Mouse (Mus musculus) liver (tissue): ENCODE results near the gene Gid8.
A peak's percentile ranks its signal among the peaks of the same experiment; 100 is the strongest.

ENCODE experiments used
- DNase-seq: peaks from one replicate; pipeline ENCODE4 v3.0.0-alpha.2; 2020; ENCODE audit warnings: mixed read lengths

The Gid8 gene

DNA sequence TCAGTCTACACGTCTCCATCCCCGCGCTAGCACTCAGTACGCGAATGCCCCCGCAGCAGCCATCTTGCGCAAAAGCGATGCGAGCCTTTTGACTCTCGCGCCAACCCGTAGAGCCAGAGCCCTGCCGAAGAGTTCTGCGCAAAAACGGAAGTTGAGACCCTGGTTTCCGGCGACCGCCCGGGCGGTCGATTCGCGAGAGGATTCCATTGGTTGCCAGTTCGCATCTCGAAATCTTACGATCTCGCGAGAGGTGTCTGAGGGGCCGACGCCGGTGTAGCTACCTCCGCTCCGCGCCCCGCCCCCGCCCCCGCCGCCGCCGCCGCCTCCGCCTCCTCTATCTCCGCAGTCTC is at the start of gene Gid8, which contains the start of gene Dido1:
TSS of gene Gid8 (plus strand) at position 195 of the 350 bp plus-strand sequence.
TSS of gene Dido1 (minus strand) at position 77 of the 350 bp plus-strand sequence.
- peak; percentile 97 for DNase-seq

DNA sequence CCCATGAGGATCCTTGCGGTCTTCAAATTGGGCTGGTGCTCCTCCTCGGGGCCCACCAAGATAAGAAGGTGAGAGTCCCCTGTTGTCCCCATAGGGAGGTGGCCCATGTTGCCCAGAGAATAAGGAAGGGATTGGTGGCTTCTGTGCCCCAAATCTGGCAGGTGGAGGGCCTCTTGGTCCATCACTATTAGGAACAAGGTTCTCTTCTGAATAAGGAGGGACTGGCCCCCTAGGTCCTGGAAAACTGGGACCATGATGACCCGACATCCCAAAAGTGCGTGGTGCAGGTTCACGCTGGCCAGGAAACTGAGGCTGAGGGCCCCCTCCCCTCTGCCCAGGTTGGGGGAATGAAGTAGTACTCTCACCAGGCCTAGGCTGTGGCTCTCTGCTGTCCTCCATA is 49.4 kb upstream of the Gid8 start:
- DNase-seq: no peak

GRCm38 (mm10) chr2:180662008-180662407 is 47.9 kb upstream of the Gid8 start:
- no peak for DNase-seq

- no peak for DNase-seq
Observed at GRCm38 (mm10) chr2:180676706-180677105, 33.2 kb upstream of the Gid8 start.

DNA sequence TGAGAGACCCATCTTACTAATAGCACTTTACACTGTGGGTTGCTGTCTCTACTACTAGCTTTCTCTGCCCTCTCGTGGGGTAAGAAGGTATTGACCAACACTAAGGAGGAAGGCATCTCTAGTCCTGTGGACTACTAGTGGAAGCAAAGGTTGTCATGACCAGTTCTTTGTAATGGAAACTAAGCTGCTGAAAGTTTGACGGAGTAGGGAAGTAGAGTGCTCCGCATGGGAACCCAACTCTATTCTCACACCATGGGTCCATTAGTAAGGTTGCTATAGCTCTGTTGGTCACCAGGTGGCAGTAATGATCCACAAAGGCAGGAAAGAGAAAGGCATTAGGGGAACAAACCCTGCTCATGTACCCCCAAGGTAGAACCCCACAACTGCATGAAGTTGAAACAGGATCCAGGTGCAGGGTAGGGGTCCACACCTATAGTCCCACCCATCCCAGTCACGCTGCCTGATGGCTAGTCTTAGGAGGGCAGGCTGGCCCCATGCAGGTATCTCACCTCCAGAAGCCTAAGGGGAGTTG is 31.2 kb upstream of the Gid8 start:
- DNase-seq: peak; percentile 66

- no peak for DNase-seq
Observed at GRCm38 (mm10) chr2:180681225-180681624, 28.7 kb upstream of the Gid8 start.

- peak; percentile 47 for DNase-seq
Observed at GRCm38 (mm10) chr2:180683524-180683923, 26.4 kb upstream of the Gid8 start.

DNA sequence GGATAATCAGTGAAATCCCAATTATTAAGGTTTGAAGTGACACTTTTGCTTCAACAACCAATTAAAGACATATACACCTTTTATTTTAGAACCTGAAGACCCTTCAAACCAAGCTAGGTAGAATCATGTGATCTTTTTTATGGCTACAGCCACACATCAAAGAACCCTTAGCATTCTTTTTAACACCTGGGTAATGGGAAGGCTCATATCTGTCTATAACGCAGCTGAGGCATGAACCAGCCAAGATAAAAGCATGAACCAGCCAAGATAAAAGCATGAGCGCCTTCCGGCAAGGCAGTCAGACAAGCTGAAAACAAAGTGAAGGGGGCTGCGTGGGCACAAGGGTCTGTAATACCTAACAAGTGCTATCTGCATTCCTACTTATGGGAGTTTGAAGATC is 25.9 kb upstream of the Gid8 start:
- DNase-seq: no peak

DNA sequence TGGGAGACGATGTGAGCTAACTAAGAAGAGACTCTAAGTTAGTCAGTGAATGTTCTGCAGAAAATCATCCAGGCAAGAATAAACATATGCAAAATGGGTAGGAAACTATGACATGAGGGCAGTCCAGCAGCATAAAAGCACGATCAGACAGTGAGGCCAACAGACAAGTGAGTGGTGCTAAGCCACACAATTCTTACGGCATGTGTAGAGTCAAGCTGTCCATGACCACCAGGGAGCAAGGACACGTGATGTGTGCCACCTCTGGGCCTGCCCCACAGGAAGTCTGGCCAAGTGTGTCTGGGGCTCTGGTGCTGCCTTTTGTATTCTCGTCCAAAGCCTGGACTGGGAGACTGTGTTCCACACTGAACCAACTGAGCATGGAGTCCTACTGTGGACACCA is 20.1 kb upstream of the Gid8 start:
- DNase-seq: no peak

DNA sequence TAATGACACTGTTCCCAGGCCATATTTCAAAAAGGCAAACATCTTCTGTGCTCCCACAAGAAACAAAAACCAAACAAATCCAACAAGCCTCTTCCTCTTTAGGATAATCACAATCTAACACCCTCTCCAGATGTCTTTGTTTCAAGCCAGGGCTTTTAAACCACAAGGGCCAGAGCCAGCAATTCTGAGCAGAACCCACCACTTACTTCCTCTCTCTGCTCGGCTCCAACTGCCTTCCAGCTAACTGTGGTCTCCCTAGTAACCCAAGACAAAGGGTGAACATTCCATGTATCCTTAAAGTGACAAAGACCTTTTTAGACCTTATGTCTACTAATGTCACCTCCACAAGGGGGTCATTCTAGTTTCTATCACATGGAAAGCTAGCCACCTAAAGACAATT is 17.3 kb upstream of the Gid8 start:
- DNase-seq: no peak

DNA sequence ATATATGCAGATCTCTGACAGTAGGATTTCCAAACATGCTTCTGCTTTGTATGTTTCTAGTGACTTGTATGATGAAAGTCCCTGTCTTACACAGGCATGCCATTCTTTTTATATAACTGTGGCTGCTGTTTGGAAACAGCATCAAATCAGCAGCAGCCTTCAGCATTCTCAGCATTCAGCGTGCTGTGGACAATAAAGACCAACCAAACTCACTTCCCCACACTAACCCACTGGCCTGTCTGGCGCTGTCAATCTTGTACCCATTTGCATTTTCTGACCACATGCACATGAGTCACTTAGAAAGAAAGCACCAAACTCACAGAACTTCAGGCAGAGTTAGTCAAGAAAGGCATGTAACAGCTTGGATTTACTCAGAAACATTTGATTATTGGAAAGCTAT is 14.7 kb upstream of the Gid8 start:
- no peak for DNase-seq

- no peak for DNase-seq
Observed at GRCm38 (mm10) chr2:180700457-180700856, 9.5 kb upstream of the Gid8 start.

DNA sequence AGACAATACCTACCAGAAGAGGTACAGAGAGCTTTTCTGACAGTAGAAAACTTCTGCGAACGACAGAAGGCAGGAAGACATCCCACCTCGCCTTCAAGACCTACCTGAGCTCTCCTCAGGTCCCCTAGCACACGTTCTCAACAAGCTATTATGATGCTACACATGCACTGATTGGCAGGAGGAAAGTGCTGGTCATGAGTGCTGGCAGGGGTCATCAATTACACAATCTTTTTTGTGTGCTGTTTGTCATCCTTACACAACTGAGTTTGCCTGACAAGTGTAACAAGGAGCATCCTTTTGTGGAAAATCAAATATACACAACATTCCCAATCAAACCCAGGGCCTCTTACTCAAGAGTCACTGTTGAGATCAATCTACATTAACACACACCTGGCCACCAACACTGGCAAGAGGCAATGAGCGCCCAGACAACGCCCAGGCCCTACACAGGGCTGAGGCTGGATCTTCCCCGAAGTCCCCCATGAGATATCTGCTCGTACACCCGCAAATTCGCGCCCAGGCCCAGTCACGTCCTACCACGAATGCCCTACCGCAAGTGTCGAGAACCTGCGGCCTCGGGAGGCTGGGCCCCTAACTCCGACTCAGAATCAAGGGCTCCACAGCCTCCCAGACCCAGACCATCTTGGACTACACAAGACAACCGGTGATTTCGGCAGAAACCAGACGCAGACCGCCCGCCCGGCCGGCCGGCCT is 8.7 kb upstream of the Gid8 start:
- peak; percentile 62 for DNase-seq

DNA sequence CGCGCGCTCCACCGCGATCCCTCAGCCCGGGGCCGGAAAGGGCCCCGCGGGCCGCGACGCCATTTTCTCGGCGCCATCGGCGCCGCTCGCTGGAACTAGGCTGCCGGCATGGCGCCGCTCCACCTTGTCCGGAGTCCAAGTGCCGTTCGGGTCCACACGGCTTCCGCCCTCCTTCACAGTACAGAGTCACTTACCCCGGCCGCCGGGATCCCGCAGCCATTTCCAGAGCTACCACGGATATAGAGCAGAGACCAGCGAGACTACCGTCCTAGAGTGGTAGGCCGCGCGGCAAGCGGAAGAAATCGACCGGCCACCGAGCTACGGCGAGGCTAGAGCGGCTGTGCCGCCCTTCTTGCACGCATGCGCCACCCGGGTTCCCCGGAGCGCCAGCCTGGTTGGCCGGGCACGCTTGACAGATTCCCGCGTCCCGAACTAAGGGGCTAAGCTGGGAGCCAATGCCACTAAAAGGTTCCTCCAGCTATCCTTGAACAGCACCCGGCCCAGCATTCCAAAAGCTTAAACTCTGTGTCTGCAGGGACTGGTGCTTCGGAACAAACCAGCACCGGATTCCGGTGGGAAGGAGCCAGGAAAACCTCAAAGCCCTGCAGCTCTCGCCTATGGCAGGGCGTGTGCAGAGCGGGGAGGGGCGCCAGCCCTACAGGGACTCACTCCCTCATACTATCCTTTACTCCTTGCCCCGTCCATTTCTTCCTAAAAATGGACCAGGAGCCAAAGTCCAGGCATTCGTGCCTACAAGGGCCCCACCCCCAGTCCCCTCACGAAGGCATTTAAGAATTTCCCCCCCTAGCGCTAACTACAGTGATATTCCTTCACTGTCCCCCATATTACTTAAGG is 7.9 kb upstream of the Gid8 start:
- peak; percentile 93 for DNase-seq

- DNase-seq: no peak
Observed at GRCm38 (mm10) chr2:180702701-180703149, 7.2 kb upstream of the Gid8 start.

- no peak for DNase-seq
Observed at GRCm38 (mm10) chr2:180703175-180703574, 6.7 kb upstream of the Gid8 start.

DNA sequence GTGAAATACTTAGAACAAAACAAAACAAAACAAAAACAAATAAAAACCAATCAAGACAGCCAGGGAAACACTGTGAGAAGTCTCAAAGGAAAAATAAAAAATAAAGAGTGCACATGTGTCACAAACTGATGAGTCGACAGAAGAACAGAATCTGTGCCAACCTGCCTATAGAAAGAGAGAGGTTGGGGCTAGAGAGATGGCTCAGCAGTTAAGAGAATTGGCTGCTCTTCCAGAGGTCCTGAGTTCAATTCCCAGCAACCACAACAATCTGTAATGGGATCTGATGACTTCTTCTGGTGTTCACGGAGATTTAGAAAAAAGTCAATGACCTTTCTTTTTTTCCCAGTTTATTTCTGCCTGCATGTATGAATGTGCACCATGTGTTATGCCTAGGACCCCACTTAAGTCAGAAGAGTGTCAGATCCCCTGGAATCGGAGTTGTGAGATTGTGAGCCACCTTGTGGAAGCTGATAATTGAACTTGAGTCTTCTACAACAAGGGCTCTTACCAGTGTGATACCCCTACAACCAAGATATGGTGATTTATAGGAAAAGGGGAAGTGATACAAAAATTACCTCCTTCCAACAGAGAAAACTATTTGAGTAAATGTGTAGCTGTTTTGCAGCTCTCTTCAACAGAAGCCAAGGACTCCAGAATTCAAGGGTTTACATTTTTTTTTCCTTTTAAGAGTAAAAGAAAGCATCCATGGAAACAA is 6.1 kb upstream of the Gid8 start:
- no peak for DNase-seq

DNA sequence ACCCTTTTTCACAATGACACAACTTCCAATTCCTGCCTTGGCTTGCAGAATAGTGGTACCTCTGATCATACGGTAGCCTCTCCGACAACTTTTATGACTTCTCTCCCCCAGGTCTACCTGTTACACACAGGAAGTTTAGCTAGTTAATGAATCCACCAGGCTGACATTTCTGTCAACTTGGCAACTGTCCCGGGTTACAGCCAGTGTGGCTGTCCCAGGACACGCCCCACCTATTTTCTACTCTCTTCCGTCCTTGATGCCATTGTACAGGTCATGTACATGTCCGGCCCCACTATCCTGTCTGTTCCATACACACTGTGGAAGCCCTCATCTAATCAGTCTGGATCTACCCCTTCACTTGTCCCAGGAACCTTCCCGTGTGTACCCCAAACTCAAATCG is 5.3 kb upstream of the Gid8 start:
- DNase-seq: no peak

DNA sequence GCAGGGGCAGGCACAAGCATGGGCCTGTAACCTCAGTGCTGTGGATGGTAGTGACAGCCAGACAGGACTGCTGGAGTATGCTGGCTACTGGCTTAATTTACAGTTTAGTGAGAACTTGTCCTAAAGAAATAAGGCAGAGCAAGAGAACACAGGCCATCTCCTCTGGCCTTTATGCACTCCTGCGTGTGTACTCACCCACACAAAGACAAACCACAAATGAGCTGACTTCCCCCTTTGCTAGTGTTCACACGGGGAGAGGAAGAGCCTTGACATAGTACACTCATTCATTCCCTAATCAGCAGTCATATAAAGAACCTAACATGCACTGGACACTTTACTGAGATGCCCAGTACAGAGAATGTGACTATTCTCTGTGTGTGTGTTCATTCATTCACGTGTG is 4.9 kb upstream of the Gid8 start:
- no peak for DNase-seq

- no peak for DNase-seq
Observed at GRCm38 (mm10) chr2:180705975-180706374, 3.9 kb upstream of the Gid8 start.

GRCm38 (mm10) chr2:180709023-180709922 is 644 bp upstream of the Gid8 start:
- no peak for DNase-seq
